Mouse (Mus musculus) Patski (cell line): ENCODE results near the gene Lgr4. TPM values are rescaled to one million over a fixed set of nuclear protein-coding genes. Genes with fewer than 3 reads are reported as not detected.
"Not testable (repeated sequence)": the region's sequence is repeated elsewhere in the genome, so short reads cannot be mapped to it uniquely, and the experiment has no call there.

Experiments
- ATAC-seq: fragments of 100-300 bp; one replicate; pipeline ENCODE4 v1.8.0; 2021
- CTCF ChIA-PET: fragments of 350-600 bp; sonication (Branson Sonifier 250); formaldehyde crosslinking; loops from one replicate; lab custom pipeline; 2022; ENCODE audit warnings: inconsistent platforms; lab: Charles Lee
- POLR2A ChIA-PET: fragments of 350-600 bp; sonication (Branson Sonifier 250); formaldehyde crosslinking; loops from one replicate; lab custom pipeline; 2022; ENCODE audit warnings: antibody characterized with exemption, inconsistent platforms; lab: Charles Lee
- DNase-seq: peaks from one replicate; pipeline ENCODE4 v3.0.0-alpha.2; 2011; ENCODE audit warnings: low read depth, low spot score
- H3K27me3 ChIP-seq: fragments of 371-371 bp; one replicate; pipeline ENCODE4 v1.5.1; 2021
- CTCF ChIP-seq: fragments of 100-300 bp; IDR thresholded peaks from one replicate; pipeline ENCODE4 v1.5.1; 2021
- in situ Hi-C: fragments of 300-500 bp; cut with MboI; formaldehyde crosslinking; loops from 3 replicates; pipeline ENCODE4 v1.11.1; 2018; ENCODE audit warnings: low pct_unique_long_range_greater_than_20kb, mixed read lengths
- polyA plus RNA-seq: library from polyadenylated mRNA; unstranded; gene quantifications from one replicate; pipeline ENCODE4 v1.2.3, GENCODE M21; 2021

Gene Lgr4
- polyA plus RNA-seq, result 48.5 TPM

DNA sequence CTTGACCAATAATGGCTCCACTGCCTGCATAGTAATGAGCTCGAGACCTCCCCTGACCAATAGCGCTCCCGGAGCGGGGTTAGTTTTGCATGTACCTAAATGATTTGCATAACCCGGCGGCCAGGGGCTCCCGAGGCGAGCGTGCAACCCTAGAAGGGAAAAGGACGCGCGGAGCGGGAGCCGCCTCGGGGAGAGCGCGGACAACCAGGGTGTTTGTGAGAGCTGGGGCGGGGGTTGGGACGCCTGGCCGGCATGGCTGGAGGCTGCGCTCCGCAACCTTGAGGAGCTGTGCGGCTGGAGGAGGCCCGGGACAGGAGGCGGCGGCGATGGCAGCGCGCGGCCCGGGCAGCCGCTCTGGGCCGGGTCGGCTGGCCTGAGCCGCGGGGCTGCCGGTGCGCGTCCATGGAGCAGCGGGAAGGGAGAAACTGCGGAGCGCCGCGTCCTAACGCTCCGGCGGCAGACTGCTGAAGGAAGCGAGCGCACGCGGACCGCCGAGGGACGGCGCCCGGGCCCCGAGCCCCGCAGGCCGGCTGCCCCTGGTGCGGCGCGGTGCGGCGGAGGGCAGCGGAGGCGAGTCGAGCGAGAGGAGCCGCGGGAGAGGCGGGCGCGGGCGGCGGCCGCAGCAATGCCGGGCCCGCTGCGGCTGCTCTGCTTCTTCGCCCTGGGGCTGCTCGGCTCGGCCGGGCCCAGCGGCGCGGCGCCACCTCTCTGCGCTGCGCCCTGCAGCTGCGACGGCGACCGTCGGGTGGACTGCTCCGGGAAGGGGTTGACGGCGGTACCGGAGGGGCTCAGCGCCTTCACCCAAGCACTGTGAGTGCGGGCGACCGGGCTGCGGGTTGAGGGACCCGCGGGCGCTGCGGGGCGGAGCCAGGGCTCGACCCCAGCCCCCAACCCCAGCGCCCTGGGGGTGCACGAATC, at the start of gene Lgr4:
Gene Lgr4, plus strand, starts transcription at position 152 of the 918 bp plus-strand sequence.
- ATAC-seq (peak; percentile 99), DNase-seq (peak; percentile 81)
- no peaks in the 10 kb centered on the region for H3K27me3 ChIP-seq
- ChIA-PET POLR2A (interaction anchor here (0.5 to 1.7 kb wide), 8 partner anchors 11 to 275 kb away, joined by 3 to 8 read pairs (median 4); partner anchors contain the start of gene Ccdc34), CTCF (interaction anchor here (1.0 to 1.9 kb wide), 4 partner anchors 13 to 287 kb away, joined by 3 to 9 read pairs (median 4); no protein-coding TSS in a partner anchor)
- no peak for TF ChIP-seq CTCF
- in situ Hi-C loops, result no loop called here

- H3K27me3 ChIP-seq, CTCF ChIA-PET, DNase-seq, ATAC-seq, POLR2A ChIA-PET: not testable (repeated sequence)
- in situ Hi-C loops, result loop anchor here (25.0 kb wide), 1 partner anchor 1917 kb away; no protein-coding TSS in a partner anchor
Measured at GRCm38 (mm10) chr2:109879429-109879828, 38.0 kb upstream of the Lgr4 start.

- ATAC-seq, result no peak
- no peak for DNase-seq
- ChIA-PET CTCF (no interaction called here), POLR2A (no interaction called here)
- no peak for TF ChIP-seq CTCF
- no peaks in the 10 kb centered on the region for H3K27me3 ChIP-seq
- in situ Hi-C loops, result loop anchor here (10.0 to 25.0 kb wide), 2 partner anchors 1186 to 1919 kb away; no protein-coding TSS in a partner anchor
Measured at GRCm38 (mm10) chr2:109881111-109881510, 36.3 kb upstream of the Lgr4 start.

DNA sequence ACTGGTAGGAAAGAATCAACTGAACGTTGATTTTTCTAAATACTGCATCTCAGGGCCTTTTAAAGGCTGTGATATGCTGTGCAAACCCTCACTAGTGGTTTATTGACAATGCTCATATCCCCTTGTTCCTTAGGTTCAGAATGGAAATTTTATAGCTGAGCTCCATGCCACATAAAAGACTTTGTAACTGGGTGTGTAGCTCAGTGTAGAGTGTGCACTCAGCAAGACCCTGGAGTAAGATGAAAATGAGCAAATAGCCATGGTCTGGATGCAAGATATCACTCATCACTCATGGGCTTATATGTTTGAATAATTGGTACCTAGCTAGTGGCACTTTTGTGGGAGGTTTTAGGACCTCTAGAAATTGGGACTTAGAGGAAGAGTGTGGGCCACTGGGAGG, 35.8 kb upstream of the Lgr4 start:
- no peak for TF ChIP-seq CTCF
- DNase-seq, result no peak
- ChIA-PET CTCF (no interaction called here), POLR2A (no interaction called here)
- in situ Hi-C loops, result loop anchor here (10.0 to 25.0 kb wide), 2 partner anchors 1187 to 1919 kb away; no protein-coding TSS in a partner anchor
- H3K27me3 ChIP-seq, result no peaks in the 10 kb centered on the region
- no peak for ATAC-seq

DNA sequence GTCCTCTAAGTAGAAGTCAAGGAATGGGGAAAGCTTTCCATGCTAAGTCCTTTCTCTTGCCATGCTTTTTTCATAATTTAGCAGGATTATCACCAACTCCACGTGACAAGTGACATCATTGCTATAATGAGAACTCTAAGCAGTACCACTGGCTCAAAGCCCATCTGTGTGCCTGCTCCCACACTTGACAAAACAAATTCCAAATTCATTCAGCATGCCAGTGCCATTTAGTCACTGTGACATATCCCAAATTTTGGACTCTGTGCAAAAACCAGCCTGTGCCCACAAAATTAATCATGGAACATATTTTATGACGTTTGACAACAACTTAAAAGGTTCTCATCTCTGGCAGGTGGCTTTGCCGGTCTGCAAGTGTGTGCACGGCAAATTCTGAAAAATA, 33.3 kb upstream of the Lgr4 start:
- in situ Hi-C loops, result loop anchor here (10.0 to 25.0 kb wide), 2 partner anchors 1189 to 1922 kb away; no protein-coding TSS in a partner anchor
- no peaks in the 10 kb centered on the region for H3K27me3 ChIP-seq
- no peak for TF ChIP-seq CTCF
- ChIA-PET POLR2A (interaction anchor here (0.5 kb wide), 1 partner anchor 132 kb away, joined by 3 read pairs; no protein-coding TSS in a partner anchor), CTCF (interaction anchor here (1.7 kb wide), 1 partner anchor 21 kb away, joined by 4 read pairs; no protein-coding TSS in a partner anchor)
- peak; percentile 62 for ATAC-seq
- no peak for DNase-seq

DNA sequence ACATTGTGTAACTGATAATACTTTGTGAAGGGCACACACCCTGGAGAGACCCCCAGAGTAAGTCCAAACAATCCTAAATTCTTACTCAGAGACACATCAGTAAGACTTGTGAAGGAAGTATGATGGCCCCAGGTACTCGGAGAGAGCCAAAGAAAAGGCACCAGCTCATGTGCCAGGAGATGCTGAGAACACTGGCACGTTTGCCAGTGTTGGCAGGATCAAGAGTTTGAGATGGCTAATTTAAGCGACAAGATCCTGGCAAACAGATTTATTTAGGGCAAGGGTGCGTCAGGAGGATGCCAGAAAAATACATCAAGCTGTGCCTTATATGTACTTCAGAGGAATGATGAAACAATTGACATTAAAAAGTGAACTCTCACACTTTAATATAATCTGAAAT, 32.9 kb upstream of the Lgr4 start:
- in situ Hi-C loops, result loop anchor here (10.0 to 25.0 kb wide), 2 partner anchors 1190 to 1922 kb away; no protein-coding TSS in a partner anchor
- no peaks in the 10 kb centered on the region for H3K27me3 ChIP-seq
- CTCF ChIA-PET, result interaction anchor here (1.7 kb wide), 1 partner anchor 21 kb away, joined by 4 read pairs; no protein-coding TSS in a partner anchor
- DNase-seq (no peak), ATAC-seq (no peak)
- TF ChIP-seq CTCF, result no peak
- POLR2A ChIA-PET, result interaction anchor here (0.5 kb wide), 1 partner anchor 132 kb away, joined by 3 read pairs; no protein-coding TSS in a partner anchor

GRCm38 (mm10) chr2:109890068-109890467, 27.4 kb upstream of the Lgr4 start:
- TF ChIP-seq CTCF, result peak; percentile 51
- ATAC-seq (no peak), DNase-seq (no peak)
- in situ Hi-C loops, result loop anchor here (5.0 to 25.0 kb wide), 2 partner anchors 193 to 1928 kb away; no protein-coding TSS in a partner anchor
- POLR2A ChIA-PET, result interaction anchor here (1.2 to 2.3 kb wide), 4 partner anchors 69 to 196 kb away, joined by 3 to 9 read pairs (median 3); no protein-coding TSS in a partner anchor
- no peaks in the 10 kb centered on the region for H3K27me3 ChIP-seq
- CTCF ChIA-PET, result interaction anchor here (1.3 to 2.2 kb wide), 3 partner anchors 24 to 196 kb away, joined by 3 to 9 read pairs (median 5); no protein-coding TSS in a partner anchor

DNA sequence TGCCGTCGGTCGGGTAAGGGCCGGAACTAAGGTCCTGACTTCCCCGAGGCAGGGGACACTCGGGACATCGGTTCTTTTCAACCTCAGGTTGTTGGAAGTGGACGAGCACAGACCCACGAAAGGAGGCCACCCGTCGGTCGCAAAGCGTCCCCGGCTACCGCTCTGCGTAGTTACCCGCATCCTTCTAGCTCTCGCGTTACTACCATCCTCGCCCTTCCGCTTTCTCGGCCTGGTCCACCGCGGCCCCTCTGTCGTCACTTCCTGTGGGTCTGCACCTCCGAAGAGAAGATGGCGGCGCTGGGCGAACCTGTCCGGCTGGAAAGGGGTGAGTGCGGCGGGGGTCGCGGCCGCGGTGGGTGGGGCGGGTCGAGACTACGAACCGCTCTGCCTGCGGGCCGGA, 26.9 kb upstream of the Lgr4 start, which contains the start of gene Lin7c:
Gene Lin7c, plus strand, starts transcription at position 257 of the 400 bp plus-strand sequence.
- POLR2A ChIA-PET, result interaction anchor here (1.2 to 2.3 kb wide), 5 partner anchors 67 to 197 kb away, joined by 3 to 9 read pairs (median 3); no protein-coding TSS in a partner anchor
- in situ Hi-C loops, result loop anchor here (5.0 to 25.0 kb wide), 2 partner anchors 193 to 1928 kb away; no protein-coding TSS in a partner anchor
- DNase-seq (peak; percentile 68), ATAC-seq (peak; percentile 99)
- no peak for TF ChIP-seq CTCF
- H3K27me3 ChIP-seq, result no peaks in the 10 kb centered on the region
- CTCF ChIA-PET, result interaction anchor here (1.3 to 2.0 kb wide), 2 partner anchors 63 to 196 kb away, joined by 3 to 9 read pairs; no protein-coding TSS in a partner anchor

GRCm38 (mm10) chr2:109891031-109891430, 26.4 kb upstream of the Lgr4 start:
- no peak for TF ChIP-seq CTCF
- ChIA-PET CTCF (interaction anchor here (1.3 to 2.0 kb wide), 2 partner anchors 63 to 197 kb away, joined by 3 to 9 read pairs; no protein-coding TSS in a partner anchor), POLR2A (interaction anchor here (1.2 to 2.3 kb wide), 5 partner anchors 67 to 197 kb away, joined by 3 to 9 read pairs (median 3); no protein-coding TSS in a partner anchor)
- H3K27me3 ChIP-seq, result no peaks in the 10 kb centered on the region
- DNase-seq, result no peak
- ATAC-seq, result peak; percentile 76
- in situ Hi-C loops, result loop anchor here (5.0 to 25.0 kb wide), 2 partner anchors 194 to 1929 kb away; no protein-coding TSS in a partner anchor

- ChIA-PET CTCF (interaction anchor here (1.3 kb wide), 1 partner anchor 64 kb away, joined by 3 read pairs; no protein-coding TSS in a partner anchor), POLR2A (interaction anchor here (0.8 to 2.3 kb wide), 5 partner anchors 68 to 197 kb away, joined by 3 to 9 read pairs (median 3); no protein-coding TSS in a partner anchor)
- no peaks in the 10 kb centered on the region for H3K27me3 ChIP-seq
- no peak for ATAC-seq
- TF ChIP-seq CTCF, result no peak
- in situ Hi-C loops, result loop anchor here (5.0 to 25.0 kb wide), 2 partner anchors 194 to 1929 kb away; no protein-coding TSS in a partner anchor
- DNase-seq, result no peak
Measured at GRCm38 (mm10) chr2:109891471-109891870, 26.0 kb upstream of the Lgr4 start.
